23 mouse cellular contexts compared by ENCODE assay signal in genomic region chr7:57037861-57038421, GRCm38 (mm10).
A peak's percentile ranks its signal among the peaks of the same experiment; 100 is the strongest.
DNase-seq lines count a peak whose midpoint lies in the region; ATAC-seq lines count a peak whose summit lies in the region.
"Had no signal": no experiment of that assay in that cellular context is flagged by ENCODE, and none has a peak within 500 bp of the region (broad histone marks: within the 10 kb centered on the region; RNA-seq: fewer than 3 reads in every experiment).

No protein-coding gene starts in this region.

- no peak overlapping the region for H3K9ac ChIP-seq in hindbrain, embryonic 16.5 days (ENCODE audit: low read depth, low read length)
- no peak overlapping the region for H3K9ac ChIP-seq in forebrain, embryonic 16.5 days (replicated peaks; ENCODE audit: low read depth, low read length)
- H3K9ac ChIP-seq: heart, embryonic 15.5 days; intestine, embryonic 15.5 days; limb, embryonic 12.5 days; liver, embryonic 12.5 days had no signal

- no peak overlapping the region for H3K4me2 ChIP-seq in hindbrain, embryonic 16.5 days (ENCODE audit: low read length)
- no peak overlapping the region for H3K4me2 ChIP-seq in forebrain, embryonic 16.5 days (ENCODE audit: low read length)
- H3K4me2 ChIP-seq: heart, embryonic 15.5 days; intestine, embryonic 15.5 days; limb, embryonic 12.5 days; liver, embryonic 12.5 days had no signal

- H3K36me3 ChIP-seq in hindbrain, embryonic 16.5 days (ENCODE audit: control insufficient read depth, insufficient read depth, low read length) = no peaks in the 10 kb centered on the region
- no peaks in the 10 kb centered on the region for H3K36me3 ChIP-seq in hindbrain, embryonic 10.5 days
- no peaks in the 10 kb centered on the region for H3K36me3 ChIP-seq in forebrain, embryonic 16.5 days (ENCODE audit: control insufficient read depth, insufficient read depth)
- H3K36me3 ChIP-seq: heart, embryonic 15.5 days; intestine, embryonic 15.5 days; limb, embryonic 12.5 days; liver, embryonic 12.5 days had no signal

- no peaks in the 10 kb centered on the region for H3K9me3 ChIP-seq in hindbrain, embryonic 16.5 days (ENCODE audit: control insufficient read depth, low read length)
- H3K9me3 ChIP-seq in hindbrain, embryonic 10.5 days = no peaks in the 10 kb centered on the region
- no peaks in the 10 kb centered on the region for H3K9me3 ChIP-seq in forebrain, embryonic 16.5 days (ENCODE audit: control insufficient read depth, low read length)
- H3K9me3 ChIP-seq: heart, embryonic 15.5 days; intestine, embryonic 15.5 days; limb, embryonic 12.5 days; liver, embryonic 12.5 days had no signal

- peak overlapping the region; percentile 34; the same call in 1 of the 2 replicates for H3K27ac ChIP-seq in hindbrain, embryonic 16.5 days (ENCODE audit: low read depth, low read length)
- H3K27ac ChIP-seq in hindbrain, embryonic 10.5 days = no peak overlapping the region
- no peak overlapping the region for H3K27ac ChIP-seq in forebrain, embryonic 16.5 days (ENCODE audit: low read length)
- H3K27ac ChIP-seq: heart, embryonic 15.5 days; intestine, embryonic 15.5 days; limb, embryonic 12.5 days; liver, embryonic 12.5 days had no signal

- H3K4me3 ChIP-seq in hindbrain, embryonic 16.5 days (ENCODE audit: low read length) = no peak overlapping the region
- H3K4me3 ChIP-seq in hindbrain, embryonic 10.5 days = no peak overlapping the region
- H3K4me3 ChIP-seq in forebrain, embryonic 16.5 days (replicated peaks; ENCODE audit: low read length) = no peak overlapping the region
- H3K4me3 ChIP-seq: erythroblast, embryonic 14.5 days; heart, embryonic 15.5 days; intestine, embryonic 15.5 days; limb, embryonic 12.5 days; liver, embryonic 12.5 days; myocyte had no signal

- ATAC-seq in hindbrain, embryonic 16.5 days = peak; percentile 63
- ATAC-seq in forebrain, embryonic 16.5 days = peak; percentile 45; the same call in 1 of the 2 replicates
- ATAC-seq: intestine, embryonic 15.5 days; liver, embryonic 12.5 days had no signal

- 23% methylated on average over 2 of the region's 2 CpGs for WGBS in hindbrain, embryonic 16.5 days
- WGBS in hindbrain, embryonic 10.5 days = 25% methylated on average over 2 of the region's 2 CpGs
- WGBS in forebrain, embryonic 16.5 days = 8% methylated on average over 2 of the region's 2 CpGs

- DNase-seq in hindbrain, embryonic 10.5 days (ENCODE audit: low spot score) = no peak
- DNase-seq in right cerebral cortex, postnatal 10 days (ENCODE audit: low spot score in 2 of 2) = peak; percentile 40 to 64
- no peak for DNase-seq in right cerebral cortex, postnatal 4 days
- DNase-seq in adrenal gland, postnatal 36 days = no peak
- DNase-seq in heart, adult 18-20 months = no peak
- DNase-seq: adrenal gland, postnatal 10 days; cerebellum, adult 18-20 months; cerebellum, postnatal 25 days; gastrocnemius, postnatal 25 days; heart, postnatal 4 days; kidney, adult 9 months; kidney, postnatal 36 days; lung, adult 2 months; retina, postnatal 1 day; thymus, postnatal 25 days had no signal

- no peaks in the 10 kb centered on the region; the same call in 1 of the 2 replicates for H3K4me1 ChIP-seq in hindbrain, embryonic 16.5 days (ENCODE audit: control insufficient read depth, insufficient read depth, low read depth, low read length)
- 0 out of 2 replicates have a peak, but pooled peaks cover 5% of the 10 kb centered on the region for H3K4me1 ChIP-seq in hindbrain, embryonic 10.5 days (replicated peaks)
- no peaks in the 10 kb centered on the region for H3K4me1 ChIP-seq in forebrain, embryonic 16.5 days (replicated peaks; ENCODE audit: control insufficient read depth, insufficient read depth, low read length)
- H3K4me1 ChIP-seq: heart, embryonic 15.5 days; intestine, embryonic 15.5 days; limb, embryonic 12.5 days; liver, embryonic 12.5 days had no signal

- no peaks in the 10 kb centered on the region for H3K27me3 ChIP-seq in hindbrain, embryonic 16.5 days (replicated peaks; ENCODE audit: control insufficient read depth, insufficient read depth, low read length)
- H3K27me3 ChIP-seq in hindbrain, embryonic 10.5 days (ENCODE audit: insufficient read depth, poor library complexity, severe bottlenecking) = no peaks in the 10 kb centered on the region
- no peaks in the 10 kb centered on the region for H3K27me3 ChIP-seq in forebrain, embryonic 16.5 days (replicated peaks; ENCODE audit: control insufficient read depth, insufficient read depth, low read length)
- H3K27me3 ChIP-seq: heart, embryonic 15.5 days; intestine, embryonic 15.5 days; limb, embryonic 12.5 days; liver, embryonic 12.5 days had no signal

Comparison
In these comparisons a context has a peak if more than half of its experiments do, and no peak if none do; other contexts are left out.
1. DNase-seq: peak in right cerebral cortex, postnatal 10 days (2 of 2); none in hindbrain, embryonic 10.5 days (single experiment), right cerebral cortex, postnatal 4 days (single experiment), adrenal gland, postnatal 36 days (0 of 2) and heart, adult 18-20 months (0 of 2).